Mouse (Mus musculus): ENCODE results near the gene Tecta.

DNA sequence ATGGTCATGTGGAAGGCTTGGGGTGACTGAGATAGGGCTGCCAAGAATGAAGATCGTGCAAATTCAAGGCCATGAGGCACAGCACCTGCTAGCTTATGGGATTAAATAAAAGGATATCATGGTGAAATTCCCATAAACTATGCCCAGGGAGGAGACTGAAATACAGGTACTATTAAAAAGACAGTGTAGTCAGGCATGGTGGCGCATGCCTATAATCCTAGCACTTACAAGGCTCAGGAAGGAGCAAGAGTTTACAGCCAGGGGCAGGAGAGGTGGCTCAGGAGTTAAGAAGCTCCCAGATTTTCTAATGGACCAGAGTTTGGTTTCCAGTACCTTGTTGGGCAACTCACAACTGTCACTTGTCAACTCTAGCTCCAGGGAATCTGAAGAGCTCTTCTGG is 31.9 kb upstream of the Tecta start:
- TF ChIP-seq CTCF (IDR thresholded peaks at IDR 0.05; ENCODE audit: control insufficient read depth, insufficient read depth, insufficient read length) (no peak), MYOD1 (IDR thresholded peaks at IDR 0.05; ENCODE audit: control insufficient read depth, insufficient read length, low read depth) (no peak), MAX (IDR thresholded peaks at IDR 0.05) (no peak), FOSL1 (IDR thresholded peaks at IDR 0.05; ENCODE audit: insufficient read depth, low read length, poor library complexity, severe bottlenecking) (no peak), CEBPB (IDR thresholded peaks at IDR 0.05; ENCODE audit: low read depth) (no peak)
